Mouse (Mus musculus): ENCODE results near the gene Oit3. TPM values are rescaled to one million over a fixed set of nuclear protein-coding genes. Genes with fewer than 3 reads are reported as not detected.
"Not testable (repeated sequence)": the region's sequence is repeated elsewhere in the genome, so short reads cannot be mapped to it uniquely, and the experiment has no call there.

Gene Oit3
- polyA plus RNA-seq, 1 experiment from 2014 or later: not detected

- Histone ChIP-seq H3K27ac (ENCODE audit: low read depth, low read length) (no peak overlapping the region), H3K4me2 (ENCODE audit: low read depth, low read length) (no peak overlapping the region), H3K4me1 (ENCODE audit: control insufficient read depth, insufficient read depth, low read length) (no peaks in the 10 kb centered on the region), H3K9ac (replicated peaks; ENCODE audit: low read depth, low read length) (no peak overlapping the region), H3K27me3 (ENCODE audit: control insufficient read depth, insufficient read depth, low read length) (no peaks in the 10 kb centered on the region), H3K4me3 (ENCODE audit: low read depth, low read length) (no peak overlapping the region), H3K9me3 (ENCODE audit: control insufficient read depth, low read length) (no peaks in the 10 kb centered on the region), H3K36me3 (ENCODE audit: control insufficient read depth, insufficient read depth, low read length) (no peaks in the 10 kb centered on the region)
- no peak for ATAC-seq (ENCODE audit: low read depth)
- WGBS: 57% methylated on average over 4 of the region's 4 CpGs
These were observed 49.7 kb downstream of the Oit3 start for GRCm38 (mm10) chr10:59391907-59392306.

GRCm38 (mm10) chr10:59389652-59390051 is 51.9 kb downstream of the Oit3 start:
- no peaks in the 10 kb centered on the region for H3K9me3 ChIP-seq (ENCODE audit: control insufficient read depth, low read length)
- no peaks in the 10 kb centered on the region for H3K27me3 ChIP-seq (ENCODE audit: control insufficient read depth, insufficient read depth, low read length)
- no peak overlapping the region for H3K9ac ChIP-seq (replicated peaks; ENCODE audit: low read depth, low read length)
- H3K36me3 ChIP-seq (ENCODE audit: control insufficient read depth, insufficient read depth, low read length): no peaks in the 10 kb centered on the region
- H3K4me3 ChIP-seq (ENCODE audit: low read depth, low read length): no peak overlapping the region
- ATAC-seq (ENCODE audit: low read depth): no peak
- H3K27ac ChIP-seq (ENCODE audit: low read depth, low read length): no peak overlapping the region
- H3K4me2 ChIP-seq (ENCODE audit: low read depth, low read length): no peak overlapping the region
- 92% methylated on average over 3 of the region's 3 CpGs for WGBS
- H3K4me1 ChIP-seq (ENCODE audit: control insufficient read depth, insufficient read depth, low read length): no peaks in the 10 kb centered on the region

GRCm38 (mm10) chr10:59386951-59387350 is 54.6 kb downstream of the Oit3 start:
- Histone ChIP-seq H3K9ac (replicated peaks; ENCODE audit: low read depth, low read length) (no peak overlapping the region), H3K36me3 (ENCODE audit: control insufficient read depth, insufficient read depth, low read length) (no peaks in the 10 kb centered on the region), H3K4me3 (ENCODE audit: low read depth, low read length) (no peak overlapping the region), H3K9me3 (ENCODE audit: control insufficient read depth, low read length) (no peaks in the 10 kb centered on the region), H3K27me3 (ENCODE audit: control insufficient read depth, insufficient read depth, low read length) (no peaks in the 10 kb centered on the region), H3K27ac (ENCODE audit: low read depth, low read length) (no peak overlapping the region), H3K4me2 (ENCODE audit: low read depth, low read length) (no peak overlapping the region), H3K4me1 (ENCODE audit: control insufficient read depth, insufficient read depth, low read length) (no peaks in the 10 kb centered on the region)
- WGBS: 92% methylated on average over 7 of the region's 8 CpGs
- no peak for ATAC-seq (ENCODE audit: low read depth)

- 83% methylated on average over 6 of the region's 10 CpGs for WGBS
- ATAC-seq (ENCODE audit: low read depth); H3K27me3 ChIP-seq (ENCODE audit: control insufficient read depth, insufficient read depth, low read length): not testable (repeated sequence)
These were observed 60.0 kb downstream of the Oit3 start for GRCm38 (mm10) chr10:59381563-59381962.

GRCm38 (mm10) chr10:59380411-59380821 is 61.2 kb downstream of the Oit3 start:
- no peak overlapping the region for H3K27ac ChIP-seq (ENCODE audit: low read depth, low read length)
- no peak for ATAC-seq (ENCODE audit: low read depth)
- no peaks in the 10 kb centered on the region for H3K27me3 ChIP-seq (ENCODE audit: control insufficient read depth, insufficient read depth, low read length)
- no peaks in the 10 kb centered on the region for H3K9me3 ChIP-seq (ENCODE audit: control insufficient read depth, low read length)
- no peak overlapping the region for H3K4me2 ChIP-seq (ENCODE audit: low read depth, low read length)
- no peaks in the 10 kb centered on the region for H3K4me1 ChIP-seq (ENCODE audit: control insufficient read depth, insufficient read depth, low read length)
- H3K9ac ChIP-seq (replicated peaks; ENCODE audit: low read depth, low read length): no peak overlapping the region
- H3K36me3 ChIP-seq (ENCODE audit: control insufficient read depth, insufficient read depth, low read length): no peaks in the 10 kb centered on the region
- H3K4me3 ChIP-seq (ENCODE audit: low read depth, low read length): no peak overlapping the region
- WGBS: 83% methylated on average over 2 of the region's 2 CpGs

More at GRCm38 (mm10) chr10:59381563-59381962, 60.0 kb downstream of the Oit3 start:
- H3K9ac ChIP-seq (replicated peaks; ENCODE audit: low read depth, low read length); H3K4me3 ChIP-seq (ENCODE audit: low read depth, low read length); H3K27ac ChIP-seq (ENCODE audit: low read depth, low read length); H3K36me3 ChIP-seq (ENCODE audit: control insufficient read depth, insufficient read depth, low read length); H3K4me1 ChIP-seq (ENCODE audit: control insufficient read depth, insufficient read depth, low read length); H3K4me2 ChIP-seq (ENCODE audit: low read depth, low read length); H3K9me3 ChIP-seq (ENCODE audit: control insufficient read depth, low read length): not testable (repeated sequence)

- no peak overlapping the region for H3K4me2 ChIP-seq (ENCODE audit: low read depth, low read length)
- no peaks in the 10 kb centered on the region for H3K4me1 ChIP-seq (ENCODE audit: control insufficient read depth, insufficient read depth, low read length)
- H3K36me3 ChIP-seq (ENCODE audit: control insufficient read depth, insufficient read depth, low read length): no peaks in the 10 kb centered on the region
- no peaks in the 10 kb centered on the region for H3K9me3 ChIP-seq (ENCODE audit: control insufficient read depth, low read length)
- H3K9ac ChIP-seq (replicated peaks; ENCODE audit: low read depth, low read length): no peak overlapping the region
- H3K27ac ChIP-seq (ENCODE audit: low read depth, low read length): no peak overlapping the region
- ATAC-seq (ENCODE audit: low read depth): no peak
- H3K27me3 ChIP-seq (ENCODE audit: control insufficient read depth, insufficient read depth, low read length): no peaks in the 10 kb centered on the region
- H3K4me3 ChIP-seq (ENCODE audit: low read depth, low read length): no peak overlapping the region
- WGBS: 62% methylated on average over 3 of the region's 3 CpGs
These were observed 61.7 kb downstream of the Oit3 start for GRCm38 (mm10) chr10:59379927-59380326.

- no peak for ATAC-seq (ENCODE audit: low read depth)
- no peaks in the 10 kb centered on the region for H3K36me3 ChIP-seq (ENCODE audit: control insufficient read depth, insufficient read depth, low read length)
These were observed 62.9 kb downstream of the Oit3 start for GRCm38 (mm10) chr10:59378728-59379127.

GRCm38 (mm10) chr10:59377906-59378305 is 63.7 kb downstream of the Oit3 start:
- 95% methylated on average over 10 of the region's 10 CpGs for WGBS
- H3K27ac ChIP-seq (ENCODE audit: low read depth, low read length): no peak overlapping the region
- no peak overlapping the region for H3K9ac ChIP-seq (replicated peaks; ENCODE audit: low read depth, low read length)
- no peak overlapping the region for H3K4me2 ChIP-seq (ENCODE audit: low read depth, low read length)
- H3K36me3 ChIP-seq (ENCODE audit: control insufficient read depth, insufficient read depth, low read length): no peaks in the 10 kb centered on the region
- no peaks in the 10 kb centered on the region for H3K9me3 ChIP-seq (ENCODE audit: control insufficient read depth, low read length)
- H3K4me1 ChIP-seq (ENCODE audit: control insufficient read depth, insufficient read depth, low read length): no peaks in the 10 kb centered on the region
- H3K27me3 ChIP-seq (ENCODE audit: control insufficient read depth, insufficient read depth, low read length): no peaks in the 10 kb centered on the region
- H3K4me3 ChIP-seq (ENCODE audit: low read depth, low read length): no peak overlapping the region
- no peak for ATAC-seq (ENCODE audit: low read depth)

More at GRCm38 (mm10) chr10:59378728-59379127, 62.9 kb downstream of the Oit3 start:
- Histone ChIP-seq H3K27me3 (ENCODE audit: control insufficient read depth, insufficient read depth, low read length) (no peaks in the 10 kb centered on the region), H3K27ac (ENCODE audit: low read depth, low read length) (no peak overlapping the region), H3K4me2 (ENCODE audit: low read depth, low read length) (no peak overlapping the region), H3K9ac (replicated peaks; ENCODE audit: low read depth, low read length) (no peak overlapping the region), H3K4me1 (ENCODE audit: control insufficient read depth, insufficient read depth, low read length) (no peaks in the 10 kb centered on the region), H3K9me3 (ENCODE audit: control insufficient read depth, low read length) (no peaks in the 10 kb centered on the region), H3K4me3 (ENCODE audit: low read depth, low read length) (no peak overlapping the region)
- 92% methylated on average over 4 of the region's 4 CpGs for WGBS

Data from neural tube, embryonic 14.5 days (tissue).